Mouse (Mus musculus) heart, embryonic 11.5 days (tissue): Measurements from ENCODE around the gene Gm44965. TPM values are rescaled to one million over a fixed set of nuclear protein-coding genes. Genes with fewer than 3 reads are reported as not detected.
"Not testable (repeated sequence)": the region's sequence is repeated elsewhere in the genome, so short reads cannot be mapped to it uniquely, and the experiment has no call there.

Source experiments
- ATAC-seq: fragments of 200-750 bp; cut with Nextera tagmentation; replicated peaks from 2 replicates; pipeline ENCODE4 v1.8.0; 2017; ENCODE audit warnings: moderate library complexity; ENCODE audit not compliant: insufficient number of reproducible peaks, low FRiP score, low TSS enrichment
- H3K27ac ChIP-seq: fragments of 300-500 bp; sonication (generic); 2 replicates; pipeline ENCODE4 v1.5.1; 2014; ENCODE audit warnings: mild to moderate bottlenecking, low read depth, low read length
- H3K27me3 ChIP-seq: fragments of 300-500 bp; sonication (generic); 2 replicates; pipeline ENCODE4 v1.6.1; 2014; ENCODE audit warnings: mild to moderate bottlenecking, low read length, mixed read lengths; ENCODE audit not compliant: control insufficient read depth, insufficient read depth
- H3K36me3 ChIP-seq: fragments of 300-500 bp; sonication (generic); 2 replicates; pipeline ENCODE4 v1.6.1; 2014; ENCODE audit warnings: mild to moderate bottlenecking, low read length, moderate library complexity, mixed read lengths; ENCODE audit not compliant: control insufficient read depth, insufficient read depth
- H3K4me1 ChIP-seq: fragments of 300-500 bp; sonication (generic); 2 replicates; pipeline ENCODE4 v1.6.1; 2014; ENCODE audit warnings: low read length; ENCODE audit not compliant: control insufficient read depth, insufficient read depth
- H3K4me2 ChIP-seq: fragments of 300-500 bp; sonication (generic); 2 replicates; pipeline ENCODE4 v1.6.1; 2014; ENCODE audit warnings: mild to moderate bottlenecking, moderate library complexity
- H3K4me3 ChIP-seq: fragments of 300-500 bp; sonication (generic); 2 replicates; pipeline ENCODE4 v1.5.1; 2014; ENCODE audit warnings: low read depth, low read length
- H3K9ac ChIP-seq: fragments of 300-500 bp; sonication (generic); 2 replicates; pipeline ENCODE4 v1.6.1; 2014; ENCODE audit warnings: mild to moderate bottlenecking, low read depth, low read length, moderate library complexity
- H3K9me3 ChIP-seq: fragments of 300-500 bp; sonication (generic); replicated peaks from 2 replicates; pipeline ENCODE4 v1.6.1; 2016; ENCODE audit warnings: low read length; ENCODE audit not compliant: control insufficient read depth
- WGBS: fragments of 180-500 bp; shearing (Covaris S2); extraction: QIAGEN DNeasy Blood & Tissue Kit; methylation state at CpG from one replicate; pipeline ENCODE4 v1.1.7; 2014; ENCODE audit not compliant: insufficient replicate concordance; 5-methylcytosine and 5-hydroxymethylcytosine counted together
- polyA plus RNA-seq: library from polyadenylated mRNA; unstranded; fragments of >200 nt; fragmentation: Nextera tagmentation; extraction: Ambion mirVana; gene quantifications from 2 replicates; pipeline ENCODE4 v1.2.1, GENCODE M21; 2014

The Gm44965 gene
- polyA plus RNA-seq, 1 experiment from 2014 or later: not detected

- Histone ChIP-seq H3K4me1 (peaks cover 6% of the 10 kb centered on the region), H3K27me3 (no peaks in the 10 kb centered on the region), H3K27ac (peak overlapping the region; percentile 2), H3K4me3 (peak overlapping the region; percentile 54), H3K9ac (peak overlapping the region; percentile 68), H3K36me3 (peaks cover 28% of the 10 kb centered on the region), H3K4me2 (peak overlapping the region; percentile 63), H3K9me3 (peaks cover 9% of the 10 kb centered on the region)
- WGBS: 2% methylated on average over 28 of the region's 28 CpGs
- ATAC-seq: peak; percentile 71
Measured at GRCm38 (mm10) chr6:48602080-48602741, 8.5 kb downstream of the Gm44965 start.

GRCm38 (mm10) chr6:48608124-48608523 lies 14.4 kb downstream of the Gm44965 start:
- Histone ChIP-seq H3K27ac (no peak overlapping the region), H3K4me1 (peaks cover 8% of the 10 kb centered on the region; the same call in 1 of the 2 replicates), H3K36me3 (no peaks in the 10 kb centered on the region), H3K9me3 (no peaks in the 10 kb centered on the region), H3K4me2 (no peak overlapping the region), H3K27me3 (no peaks in the 10 kb centered on the region), H3K4me3 (no peak overlapping the region), H3K9ac (no peak overlapping the region)
- no peak for ATAC-seq
- 73% methylated on average over 2 of the region's 2 CpGs for WGBS

- no peak overlapping the region for H3K27ac ChIP-seq
- no peaks in the 10 kb centered on the region for H3K27me3 ChIP-seq
- ATAC-seq: no peak
- WGBS: 33% methylated on average over 7 of the region's 7 CpGs
- H3K9me3 ChIP-seq: no peaks in the 10 kb centered on the region
- H3K4me2 ChIP-seq: no peak overlapping the region
- no peak overlapping the region for H3K4me3 ChIP-seq
- peaks cover 8% of the 10 kb centered on the region; the same call in 1 of the 2 replicates for H3K4me1 ChIP-seq
- no peaks in the 10 kb centered on the region for H3K36me3 ChIP-seq
- 0 out of 2 replicates have a peak overlapping the region, but pooled peaks have one; percentile 10 for H3K9ac ChIP-seq
Measured at GRCm38 (mm10) chr6:48609512-48609911, 15.8 kb downstream of the Gm44965 start.

- no peak for ATAC-seq
- H3K4me1 ChIP-seq: peaks cover 8% of the 10 kb centered on the region; the same call in 1 of the 2 replicates
- H3K4me3 ChIP-seq: no peak overlapping the region
- WGBS: 67% methylated on average over 3 of the region's 3 CpGs
- H3K36me3 ChIP-seq: no peaks in the 10 kb centered on the region
- no peaks in the 10 kb centered on the region for H3K27me3 ChIP-seq
- H3K27ac ChIP-seq: no peak overlapping the region
- no peaks in the 10 kb centered on the region for H3K9me3 ChIP-seq
- no peak overlapping the region for H3K4me2 ChIP-seq
- H3K9ac ChIP-seq: no peak overlapping the region
Measured at GRCm38 (mm10) chr6:48610657-48611056, 16.9 kb downstream of the Gm44965 start.

- Histone ChIP-seq H3K27ac (no peak overlapping the region), H3K9ac (no peak overlapping the region), H3K4me1 (peaks cover 8% of the 10 kb centered on the region; the same call in 1 of the 2 replicates)
Measured at GRCm38 (mm10) chr6:48613464-48613863, 19.7 kb downstream of the Gm44965 start.

GRCm38 (mm10) chr6:48614756-48615155 lies 21.0 kb downstream of the Gm44965 start:
- Histone ChIP-seq H3K4me1 (no peaks in the 10 kb centered on the region), H3K27me3 (no peaks in the 10 kb centered on the region), H3K4me2 (no peak overlapping the region), H3K9me3 (no peaks in the 10 kb centered on the region), H3K9ac (no peak overlapping the region), H3K36me3 (peaks cover 6% of the 10 kb centered on the region; the same call in 1 of the 2 replicates), H3K4me3 (no peak overlapping the region), H3K27ac (no peak overlapping the region)
- 89% methylated on average over 5 of the region's 5 CpGs for WGBS
- no peak for ATAC-seq

More at GRCm38 (mm10) chr6:48613464-48613863, 19.7 kb downstream of the Gm44965 start:
- H3K36me3 ChIP-seq: no peaks in the 10 kb centered on the region
- no peaks in the 10 kb centered on the region for H3K9me3 ChIP-seq
- H3K4me2 ChIP-seq: no peak overlapping the region
- 75% methylated on average over 4 of the region's 4 CpGs for WGBS
- no peak for ATAC-seq
- no peaks in the 10 kb centered on the region for H3K27me3 ChIP-seq
- H3K4me3 ChIP-seq: no peak overlapping the region

GRCm38 (mm10) chr6:48620031-48620430 lies 26.3 kb downstream of the Gm44965 start:
- no peak overlapping the region for H3K9ac ChIP-seq
- no peak overlapping the region for H3K4me3 ChIP-seq
- WGBS: 85% methylated on average over 30 of the region's 30 CpGs
- H3K27me3 ChIP-seq: no peaks in the 10 kb centered on the region; the same call in 1 of the 2 replicates
- H3K4me1 ChIP-seq: no peaks in the 10 kb centered on the region
- no peak overlapping the region for H3K4me2 ChIP-seq
- no peak for ATAC-seq
- H3K36me3 ChIP-seq: peaks cover 16% of the 10 kb centered on the region
- H3K27ac ChIP-seq: no peak overlapping the region
- no peaks in the 10 kb centered on the region for H3K9me3 ChIP-seq

GRCm38 (mm10) chr6:48622186-48622843 lies 28.6 kb downstream of the Gm44965 start:
- not testable (repeated sequence) for H3K9me3 ChIP-seq, H3K4me3 ChIP-seq, ATAC-seq, H3K4me1 ChIP-seq, H3K9ac ChIP-seq, H3K4me2 ChIP-seq, H3K27ac ChIP-seq
- WGBS: 83% methylated on average over 8 of the region's 8 CpGs
- Histone ChIP-seq H3K36me3 (peaks cover 16% of the 10 kb centered on the region), H3K27me3 (peaks cover 14% of the 10 kb centered on the region)
